8 mouse cellular contexts compared by ENCODE assay signal in the genomic region with DNA sequence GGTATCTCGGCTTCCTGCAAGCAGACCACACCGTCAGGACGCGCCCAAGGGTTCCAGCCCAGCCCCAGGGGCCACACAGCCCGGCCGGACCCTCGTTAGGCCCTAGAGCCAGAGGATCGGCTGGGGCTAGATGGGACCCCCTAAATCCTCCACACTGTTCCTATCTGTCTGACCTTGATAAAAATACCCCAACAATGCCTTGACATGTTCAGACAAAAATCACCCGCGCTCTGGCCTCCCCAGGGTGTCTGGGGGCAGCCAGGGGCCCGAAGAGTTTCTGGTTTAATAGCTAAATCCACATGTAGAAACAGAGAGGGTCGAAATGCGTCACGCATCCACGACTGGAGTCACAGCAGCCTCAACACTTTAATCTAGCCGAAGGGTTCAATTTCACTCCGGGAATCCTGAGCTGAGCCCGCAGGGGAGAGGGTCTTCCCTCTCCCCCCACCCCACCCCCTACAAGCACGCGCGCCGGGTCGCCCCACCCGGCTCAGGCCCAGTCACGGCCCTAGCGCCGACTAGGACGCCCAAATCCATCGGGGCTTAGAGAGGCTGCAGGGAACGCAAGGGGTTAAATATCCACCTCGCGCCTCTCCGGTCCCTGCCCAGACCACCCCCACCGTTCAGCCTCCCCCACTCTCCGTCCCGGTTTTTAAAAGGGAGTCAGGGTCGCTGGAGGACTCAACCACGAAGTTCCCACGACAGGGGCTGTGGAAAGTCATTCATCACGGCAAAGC. TPM values are rescaled to one million over a fixed set of nuclear protein-coding genes. Genes with fewer than 3 reads are reported as not detected.
DNase-seq lines count a peak whose midpoint lies in the region; ATAC-seq and TF ChIP-seq lines count a peak whose summit lies in the region.

No protein-coding gene starts in this region.

- peaks cover 22% of the 10 kb centered on the region for H3K4me1 ChIP-seq in kidney, postnatal 0 days (replicated peaks; ENCODE audit: insufficient read depth, low read length)
- H3K4me1 ChIP-seq in hindbrain, embryonic 12.5 days, result peaks cover 66% of the 10 kb centered on the region
- H3K4me1 ChIP-seq in midbrain, embryonic 11.5 days (ENCODE audit: control insufficient read depth, insufficient read depth, low read length), result peaks cover 41% of the 10 kb centered on the region

- no peaks in the 10 kb centered on the region for H3K36me3 ChIP-seq in kidney, postnatal 0 days (ENCODE audit: insufficient read depth, low read length)
- no peaks in the 10 kb centered on the region for H3K36me3 ChIP-seq in hindbrain, embryonic 12.5 days
- no peaks in the 10 kb centered on the region for H3K36me3 ChIP-seq in midbrain, embryonic 11.5 days (ENCODE audit: control insufficient read depth, insufficient read depth, low read length)

- H3K27ac ChIP-seq in kidney, postnatal 0 days, result peak overlapping the region; percentile 97
- H3K27ac ChIP-seq in hindbrain, embryonic 12.5 days, result no peak overlapping the region
- H3K27ac ChIP-seq in midbrain, embryonic 11.5 days (ENCODE audit: low read depth, low read length), result no peak overlapping the region

- H3K4me2 ChIP-seq in kidney, postnatal 0 days (ENCODE audit: low read length), result peak overlapping the region; percentile 94
- peak overlapping the region; percentile 97 for H3K4me2 ChIP-seq in hindbrain, embryonic 12.5 days (replicated peaks)
- peak overlapping the region; percentile 98 for H3K4me2 ChIP-seq in midbrain, embryonic 11.5 days

- no peak for ATAC-seq in kidney, postnatal 0 days (replicated peaks; ENCODE audit: low FRiP score, low read depth)
- no peak for ATAC-seq in hindbrain, embryonic 12.5 days (ENCODE audit: low FRiP score)
- no peak for ATAC-seq in midbrain, embryonic 11.5 days (ENCODE audit: low FRiP score)

- peak; percentile 31 for DNase-seq in kidney, postnatal 0 days (ENCODE audit: low spot score)
- DNase-seq in kidney, postnatal 10 days, result no peak
- DNase-seq in embryo, embryonic 10.5 days (ENCODE audit: low spot score), result peak; percentile 42
- peak; percentile 94 for DNase-seq in midbrain, embryonic 11.5 days (ENCODE audit: low spot score, missing footprints)
- DNase-seq in T-cell, adult 2 months (ENCODE audit: low spot score), result no peak
- DNase-seq in layer of hippocampus, adult 18-20 months (ENCODE audit: low spot score in 2 of 2), result no peak
- no peak for DNase-seq in left cerebral cortex, postnatal 36 days (ENCODE audit: low spot score in 2 of 2)

- H3K9me3 ChIP-seq in kidney, postnatal 0 days (replicated peaks; ENCODE audit: low read length), result no peaks in the 10 kb centered on the region
- H3K9me3 ChIP-seq in hindbrain, embryonic 12.5 days (replicated peaks), result no peaks in the 10 kb centered on the region
- H3K9me3 ChIP-seq in midbrain, embryonic 11.5 days (ENCODE audit: control insufficient read depth, low read length), result no peaks in the 10 kb centered on the region

- TF ChIP-seq CTCF in kidney, postnatal 0 days (IDR thresholded peaks at IDR 0.05; ENCODE audit: low read depth), result no peak

- intact Hi-C loops in left cerebral cortex, postnatal 36 days (cut with DNase I), result loop anchor here (5.0 to 10.0 kb wide), 3 partner anchors 91 to 141 kb away; no protein-coding TSS in a partner anchor

- 0 out of 2 replicates have a peak, but pooled peaks cover 13% of the 10 kb centered on the region for H3K27me3 ChIP-seq in kidney, postnatal 0 days (ENCODE audit: insufficient read depth, low read length)
- H3K27me3 ChIP-seq in hindbrain, embryonic 12.5 days, result peaks cover 77% of the 10 kb centered on the region
- H3K27me3 ChIP-seq in midbrain, embryonic 11.5 days (ENCODE audit: control insufficient read depth, insufficient read depth, low read length), result peaks cover 69% of the 10 kb centered on the region

- H3K4me3 ChIP-seq in kidney, postnatal 0 days (replicated peaks; ENCODE audit: low read depth, low read length), result peak overlapping the region; percentile 74
- peak overlapping the region; percentile 54 for H3K4me3 ChIP-seq in hindbrain, embryonic 12.5 days
- H3K4me3 ChIP-seq in midbrain, embryonic 11.5 days (ENCODE audit: low read depth, low read length), result peak overlapping the region; percentile 63

- peak overlapping the region; percentile 91 for H3K9ac ChIP-seq in kidney, postnatal 0 days (ENCODE audit: low read depth, low read length)
- H3K9ac ChIP-seq in hindbrain, embryonic 12.5 days, result peak overlapping the region; percentile 80
- peak overlapping the region; percentile 27 for H3K9ac ChIP-seq in midbrain, embryonic 11.5 days (ENCODE audit: low read length)

- under 1% methylated on average over 40 of the region's 40 CpGs for WGBS in kidney, postnatal 0 days
- under 1% methylated on average over 40 of the region's 40 CpGs for WGBS in hindbrain, embryonic 12.5 days
- WGBS in midbrain, embryonic 11.5 days, result under 1% methylated on average over 40 of the region's 40 CpGs

RNA-seq across cellular contexts. Expression of a gene that starts 3.6 kb away (rescaled TPM):
- 75.2 and 77.7 TPM in 2 replicates for polyA plus RNA-seq in kidney, postnatal 0 days (2015; fragmentation: Nextera tagmentation; extraction: Ambion mirVana)
- polyA plus RNA-seq in hindbrain, embryonic 12.5 days (2016; fragmentation: Nextera tagmentation; extraction: Ambion mirVana), result 11.2 and 13.4 TPM in 2 replicates
- polyA plus RNA-seq in midbrain, embryonic 11.5 days (2014; fragmentation: Nextera tagmentation; extraction: Ambion mirVana), result 3.3 and 3.9 TPM in 2 replicates
- 10 to 100 TPM; 45.8 to 45.9 TPM for total RNA-seq in layer of hippocampus, adult 18-20 months (2021)
- total RNA-seq in left cerebral cortex, postnatal 36 days (2021), result 10 to 100 TPM; 49.1 to 58.9 TPM

Comparison
In these comparisons a context has a peak if more than half of its experiments do, and no peak if none do; other contexts are left out.
1. DNase-seq: peak in kidney, postnatal 0 days (single experiment), embryo, embryonic 10.5 days (single experiment) and midbrain, embryonic 11.5 days (single experiment); none in kidney, postnatal 10 days (single experiment), T-cell, adult 2 months (single experiment), layer of hippocampus, adult 18-20 months (0 of 2) and left cerebral cortex, postnatal 36 days (0 of 2).
2. H3K9ac ChIP-seq: peak in every context shown above with its lines; median percentile 91 in kidney, postnatal 0 days; 80 in hindbrain, embryonic 12.5 days; 27 in midbrain, embryonic 11.5 days.
3. Peak in every context shown above with its lines, with median percentiles within 50 percentile points of each other: H3K4me2 ChIP-seq and H3K4me3 ChIP-seq.